Mouse (Mus musculus): ENCODE results near the gene 9930111J21Rik2.
"Not testable (repeated sequence)": the region's sequence is repeated elsewhere in the genome, so short reads cannot be mapped to it uniquely, and the experiment has no call there.

GRCm38 (mm10) chr11:49063713-49064469 lies 12.8 kb upstream of the 9930111J21Rik2 start, which contains the start of gene Tgtp2:
- TF ChIP-seq EP300 (optimal IDR thresholded peaks at IDR 0.05); CTCF (IDR thresholded peaks at IDR 0.05; ENCODE audit: low read depth): not testable (repeated sequence)

Measured in stomach, postnatal 0 days (tissue).